Mouse (Mus musculus) midbrain, embryonic 11.5 days (tissue): Measurements from ENCODE around the gene Nqo2. TPM values are rescaled to one million over a fixed set of nuclear protein-coding genes. Genes with fewer than 3 reads are reported as not detected.

ENCODE experiments used
- ATAC-seq: fragments of 200-750 bp; cut with Nextera tagmentation; 2 replicates; pipeline ENCODE4 v1.8.0; 2017; ENCODE audit warnings: moderate TSS enrichment, moderate library complexity; ENCODE audit not compliant: low FRiP score
- DNase-seq: peaks from one replicate; pipeline ENCODE4 v3.0.0; 2015; ENCODE audit warnings: low spot score; ENCODE audit errors: missing footprints
- H3K27ac ChIP-seq: fragments of 300-500 bp; sonication (generic); 2 replicates; pipeline ENCODE4 v1.5.1; 2014; ENCODE audit warnings: low read depth, low read length
- H3K27me3 ChIP-seq: fragments of 300-500 bp; sonication (generic); 2 replicates; pipeline ENCODE4 v1.6.1; 2014; ENCODE audit warnings: mild to moderate bottlenecking, low read length, moderate library complexity, mixed read lengths; ENCODE audit not compliant: control insufficient read depth, insufficient read depth
- H3K36me3 ChIP-seq: fragments of 300-500 bp; sonication (generic); 2 replicates; pipeline ENCODE4 v1.6.1; 2014; ENCODE audit warnings: mild to moderate bottlenecking, low read length, moderate library complexity, mixed read lengths; ENCODE audit not compliant: control insufficient read depth, insufficient read depth
- H3K4me1 ChIP-seq: fragments of 300-500 bp; sonication (generic); 2 replicates; pipeline ENCODE4 v1.6.1; 2014; ENCODE audit warnings: low read length; ENCODE audit not compliant: control insufficient read depth, insufficient read depth
- H3K4me2 ChIP-seq: fragments of 300-500 bp; sonication (generic); 2 replicates; pipeline ENCODE4 v1.6.1; 2014; ENCODE audit warnings: mild to moderate bottlenecking, moderate library complexity
- H3K4me3 ChIP-seq: fragments of 300-500 bp; sonication (generic); 2 replicates; pipeline ENCODE4 v1.5.1; 2014; ENCODE audit warnings: low read depth, low read length
- H3K9ac ChIP-seq: fragments of 300-500 bp; sonication (generic); 2 replicates; pipeline ENCODE4 v1.6.1; 2014; ENCODE audit warnings: low read length
- H3K9me3 ChIP-seq: fragments of 300-500 bp; sonication (generic); 2 replicates; pipeline ENCODE4 v1.6.1; 2016; ENCODE audit warnings: low read length; ENCODE audit not compliant: control insufficient read depth
- WGBS: fragments of 180-500 bp; shearing (Covaris S2); extraction: QIAGEN DNeasy Blood & Tissue Kit; methylation state at CpG from one replicate; pipeline ENCODE4 v1.1.7; 2014; 5-methylcytosine and 5-hydroxymethylcytosine counted together
- polyA plus RNA-seq: library from polyadenylated mRNA; unstranded; fragments of >200 nt; fragmentation: Nextera tagmentation; extraction: Ambion mirVana; gene quantifications from 2 replicates; pipeline ENCODE4 v1.2.1, GENCODE M21; 2014

The Nqo2 gene
- polyA plus RNA-seq, 1 experiment from 2014 or later: 18.7 TPM

DNA sequence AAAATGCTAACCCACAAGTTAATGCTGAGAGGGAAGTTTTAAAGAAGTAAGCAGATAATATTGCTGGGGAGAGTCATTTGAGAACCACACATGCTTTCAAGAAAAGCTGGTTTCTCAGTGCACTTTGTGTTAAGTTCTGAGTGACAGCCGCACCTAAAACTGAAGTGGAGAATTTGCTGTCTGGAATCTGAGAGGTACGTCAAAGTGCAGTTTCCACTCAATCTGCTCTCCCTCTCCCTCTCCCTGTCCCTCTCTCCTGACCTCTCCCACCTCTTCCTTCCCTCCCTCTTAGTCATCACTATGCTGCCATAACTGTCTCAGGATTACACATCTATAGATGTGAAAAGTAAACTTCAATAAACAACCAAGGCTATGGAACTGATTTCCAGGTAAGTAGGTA, 57.5 kb downstream of the Nqo2 start:
- Histone ChIP-seq H3K27me3 (no peaks in the 10 kb centered on the region), H3K36me3 (no peaks in the 10 kb centered on the region), H3K4me1 (no peaks in the 10 kb centered on the region), H3K4me2 (no peak overlapping the region), H3K27ac (no peak overlapping the region), H3K9ac (no peak overlapping the region), H3K4me3 (no peak overlapping the region), H3K9me3 (no peaks in the 10 kb centered on the region)
- ATAC-seq: no peak
- WGBS: 95% methylated on average over 2 of the region's 2 CpGs
- no peak for DNase-seq

- H3K4me1 ChIP-seq: peaks cover 1% of the 10 kb centered on the region; the same call in 1 of the 2 replicates
- H3K9ac ChIP-seq: no peak overlapping the region
- DNase-seq (no peak), ATAC-seq (no peak)
- no peak overlapping the region for H3K27ac ChIP-seq
- no peak overlapping the region for H3K4me2 ChIP-seq
- WGBS: 81% methylated on average over 2 of the region's 2 CpGs
- H3K9me3 ChIP-seq: no peaks in the 10 kb centered on the region
- no peak overlapping the region for H3K4me3 ChIP-seq
- H3K27me3 ChIP-seq: no peaks in the 10 kb centered on the region
- H3K36me3 ChIP-seq: no peaks in the 10 kb centered on the region; the same call in 1 of the 2 replicates
Observed at GRCm38 (mm10) chr13:34032041-34032440, 67.6 kb downstream of the Nqo2 start.

DNA sequence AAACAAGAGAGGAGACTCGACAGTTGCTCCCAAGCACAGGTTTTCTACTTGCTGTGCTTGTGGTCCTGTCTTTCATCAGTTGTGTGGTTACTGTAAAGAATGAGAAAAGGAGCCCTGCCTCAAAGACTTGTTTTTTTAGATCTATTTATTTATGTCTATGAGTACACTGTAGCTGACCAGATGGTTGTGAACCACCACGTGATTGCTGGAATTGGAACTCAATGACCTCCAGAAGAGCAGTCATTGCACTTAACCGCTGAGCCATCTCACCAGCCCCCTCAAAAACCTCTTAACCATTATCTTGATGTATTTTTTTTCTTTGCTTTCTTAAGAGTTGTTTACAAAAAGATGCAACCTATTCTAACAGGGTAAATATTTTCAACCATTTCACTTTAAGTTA, 70.9 kb downstream of the Nqo2 start:
- Histone ChIP-seq H3K27ac (no peak overlapping the region), H3K4me1 (peaks cover 13% of the 10 kb centered on the region), H3K9ac (no peak overlapping the region), H3K27me3 (no peaks in the 10 kb centered on the region), H3K4me3 (no peak overlapping the region), H3K4me2 (no peak overlapping the region), H3K36me3 (no peaks in the 10 kb centered on the region; the same call in 1 of the 2 replicates), H3K9me3 (0 out of 2 replicates have a peak, but pooled peaks cover 3% of the 10 kb centered on the region)
- DNase-seq (no peak), ATAC-seq (no peak)
- 90% methylated on average over 3 of the region's 3 CpGs for WGBS

GRCm38 (mm10) chr13:34036726-34037125, 72.2 kb downstream of the Nqo2 start:
- Histone ChIP-seq H3K9ac (peak overlapping the region; percentile 96), H3K4me2 (no peak overlapping the region), H3K27me3 (no peaks in the 10 kb centered on the region), H3K36me3 (no peaks in the 10 kb centered on the region; the same call in 1 of the 2 replicates), H3K9me3 (0 out of 2 replicates have a peak, but pooled peaks cover 3% of the 10 kb centered on the region), H3K4me1 (peaks cover 13% of the 10 kb centered on the region), H3K4me3 (no peak overlapping the region), H3K27ac (peak overlapping the region; percentile 63; the same call in 1 of the 2 replicates)
- DNase-seq (no peak), ATAC-seq (peak; percentile 4; the same call in 1 of the 2 replicates)
- 84% methylated on average over 5 of the region's 5 CpGs for WGBS

DNA sequence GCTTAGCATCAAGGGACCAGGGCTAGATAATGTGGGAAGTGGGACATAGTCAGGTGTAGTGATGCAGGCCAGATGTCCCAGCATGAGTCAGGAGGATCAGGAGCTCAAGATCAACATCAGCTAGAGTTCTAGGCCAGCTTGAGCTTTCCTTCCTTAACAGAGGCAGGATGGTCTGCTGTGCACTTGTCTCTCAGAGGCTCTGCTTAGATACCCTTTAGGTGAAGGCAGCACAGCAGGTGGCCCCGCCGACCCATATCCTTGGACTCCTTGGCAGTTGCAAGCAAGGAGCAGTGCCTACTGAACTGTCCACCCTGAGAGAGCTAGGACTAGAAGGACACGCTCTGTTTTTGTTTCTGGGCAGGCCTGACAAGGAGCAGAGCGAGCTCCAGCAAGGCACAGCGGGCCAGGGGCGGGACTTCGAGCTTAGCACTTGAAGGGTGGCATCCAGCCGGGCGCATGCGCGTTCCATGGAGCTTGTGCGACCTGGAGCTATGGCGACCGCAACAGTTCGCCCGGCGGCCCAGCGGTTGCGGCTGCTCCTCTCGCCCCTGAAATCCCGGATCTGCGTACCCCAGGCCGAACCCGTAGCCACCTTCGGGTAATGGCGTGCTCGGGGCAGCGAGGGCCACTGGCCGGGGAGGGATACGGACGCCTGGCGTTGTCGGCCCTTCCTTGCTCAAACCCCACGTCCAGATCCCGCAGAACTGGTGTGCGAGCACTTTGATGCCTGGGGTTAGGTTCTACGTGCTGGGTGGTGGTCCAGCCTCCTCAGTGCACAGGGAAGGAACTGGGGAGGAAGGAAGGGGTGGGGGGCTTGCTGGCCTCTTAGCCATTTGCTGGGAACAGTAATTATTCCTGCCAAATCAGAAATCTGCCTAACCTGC, 72.9 kb downstream of the Nqo2 start, which contains the start of gene Bphl:
Gene Bphl, plus strand, starts transcription at position 426 of the 884 bp plus-strand sequence.
- Histone ChIP-seq H3K9me3 (0 out of 2 replicates have a peak, but pooled peaks cover 3% of the 10 kb centered on the region), H3K9ac (peak within 1 kb of the TSS; percentile 96), H3K4me2 (peak within 1 kb of the TSS; percentile 81), H3K4me3 (peak within 1 kb of the TSS; percentile 71), H3K27me3 (no peaks in the 10 kb centered on the region), H3K27ac (peak within 1 kb of the TSS; percentile 63), H3K36me3 (no peaks in the 10 kb centered on the region; the same call in 1 of the 2 replicates), H3K4me1 (peaks cover 13% of the 10 kb centered on the region)
- ATAC-seq (peak; percentile 95), DNase-seq (peak; percentile 99)
- 1% methylated on average over 37 of the region's 37 CpGs for WGBS

GRCm38 (mm10) chr13:34038056-34038432, 73.6 kb downstream of the Nqo2 start:
- no peaks in the 10 kb centered on the region for H3K27me3 ChIP-seq
- H3K9me3 ChIP-seq: 0 out of 2 replicates have a peak, but pooled peaks cover 3% of the 10 kb centered on the region
- WGBS: 50% methylated on average over 5 of the region's 5 CpGs
- DNase-seq: no peak
- 0 out of 2 replicates have a peak, but pooled peaks have one; percentile 17 for ATAC-seq
- H3K36me3 ChIP-seq: no peaks in the 10 kb centered on the region; the same call in 1 of the 2 replicates
- peaks cover 13% of the 10 kb centered on the region for H3K4me1 ChIP-seq
- peak overlapping the region; percentile 63; the same call in 1 of the 2 replicates for H3K27ac ChIP-seq
- H3K4me3 ChIP-seq: peak overlapping the region; percentile 71
- peak overlapping the region; percentile 96 for H3K9ac ChIP-seq
- peak overlapping the region; percentile 81 for H3K4me2 ChIP-seq

Other genes starting within 250 kb of the Nqo2 start
- gene Serpinb6e, start 121.3 kb upstream of the Nqo2 start, polyA plus RNA-seq: not detected in 2 replicates
- gene Serpinb6c, start 59.0 kb upstream of the Nqo2 start, polyA plus RNA-seq: 0.29 TPM in 1 of 2 replicates, not detected in the other
- gene Ripk1, start 37.7 kb downstream of the Nqo2 start, polyA plus RNA-seq: 8.2 and 10.0 TPM in 2 replicates
- gene Serpinb6a, start 38.1 kb downstream of the Nqo2 start, polyA plus RNA-seq: 35.7 and 36.1 TPM in 2 replicates
- gene Bphl, start 72.9 kb downstream of the Nqo2 start, polyA plus RNA-seq: 32.5 and 35.2 TPM in 2 replicates
- gene Tubb2a, start 113.3 kb downstream of the Nqo2 start, polyA plus RNA-seq: 398 and 417 TPM in 2 replicates
- 307 and 321 TPM in 2 replicates for gene Tubb2b, start 165.8 kb downstream of the Nqo2 start, polyA plus RNA-seq
- gene Psmg4, start 198.3 kb downstream of the Nqo2 start, polyA plus RNA-seq: 115 and 120 TPM in 2 replicates